ENCODE assay signal across 8 mouse cellular contexts in genomic region chr17:56472733-56473610, GRCm38 (mm10). TPM values are rescaled to one million over a fixed set of nuclear protein-coding genes. Genes with fewer than 3 reads are reported as not detected.
DNase-seq lines count a peak whose midpoint lies in the region; ATAC-seq and TF ChIP-seq lines count a peak whose summit lies in the region.

No protein-coding gene starts in this region.

- H3K4me2 ChIP-seq in heart, embryonic 16.5 days (ENCODE audit: low read depth, low read length) = peak overlapping the region; percentile 87

- in situ Hi-C loops in ES-E14 (cut with MboI; ENCODE audit: low sequenced_read_pairs in 2 of 2, unreplicated experiment in 2 of 2) = no loop called here

- no peak overlapping the region for H3K27ac ChIP-seq in ES-E14 (ENCODE audit: insufficient read depth, low read depth, low read length, poor library complexity, severe bottlenecking)
- no peak overlapping the region for H3K27ac ChIP-seq in heart, embryonic 16.5 days (ENCODE audit: low read length)

- H3K9me3 ChIP-seq in ES-E14 (ENCODE audit: control insufficient read depth, insufficient read depth, low read depth, low read length) = no peaks in the 10 kb centered on the region
- 0 out of 2 replicates have a peak, but pooled peaks cover 4% of the 10 kb centered on the region for H3K9me3 ChIP-seq in heart, embryonic 16.5 days (replicated peaks; ENCODE audit: control insufficient read depth, low read length)

- no peaks in the 10 kb centered on the region for H3K27me3 ChIP-seq in C2C12 (ENCODE audit: control insufficient read depth, insufficient read depth, insufficient read length)
- peaks cover 17% of the 10 kb centered on the region for H3K27me3 ChIP-seq in heart, embryonic 16.5 days (ENCODE audit: control insufficient read depth, insufficient read depth, low read length)

- no peak for ATAC-seq in heart, embryonic 16.5 days (replicated peaks; ENCODE audit: extremely low read depth, insufficient read depth, low FRiP score)

- DNase-seq in ES-E14 (ENCODE audit: low read depth, low spot score) = no peak
- DNase-seq in cerebellum, postnatal 36 days = peak; percentile 59 to 62
- peak; percentile 65 to 75 for DNase-seq in layer of hippocampus, postnatal 10 days (ENCODE audit: low spot score in 2 of 2)
- DNase-seq in lung, postnatal 36 days = peak; percentile 71
- peak; percentile 84 for DNase-seq in retina, postnatal 1 day
- DNase-seq in yolk sac, embryonic 10.5 days (ENCODE audit: low spot score) = peak; percentile 22

- TF ChIP-seq CTCF in C2C12 (IDR thresholded peaks at IDR 0.05; ENCODE audit: control insufficient read depth, insufficient read depth, insufficient read length) = no peak

- 0 out of 2 replicates have a peak overlapping the region, but pooled peaks have one; percentile 12 for H3K9ac ChIP-seq in ES-E14 (ENCODE audit: insufficient read depth, low read depth, low read length, poor library complexity, severe bottlenecking)
- H3K9ac ChIP-seq in heart, embryonic 16.5 days (ENCODE audit: low read length) = peak overlapping the region; percentile 42; the same call in 1 of the 2 replicates

- H3K4me1 ChIP-seq in ES-E14 (ENCODE audit: control insufficient read depth in 2 of 2, insufficient read depth in 2 of 2, low read length in 2 of 2, poor library complexity in 1 of 2) = peaks cover 1 to 52% of the 10 kb centered on the region in 2 experiments; a peak in 3 of 4 replicates
- peaks cover 56% of the 10 kb centered on the region for H3K4me1 ChIP-seq in heart, embryonic 16.5 days (ENCODE audit: control insufficient read depth, insufficient read depth, low read length)

- H3K79me2 ChIP-seq in C2C12 (ENCODE audit: control insufficient read depth, insufficient read depth) = peaks cover 80% of the 10 kb centered on the region

- 3% methylated on average over 50 of the region's 50 CpGs for WGBS in heart, embryonic 16.5 days

- H3K36me3 ChIP-seq in C2C12 (ENCODE audit: control insufficient read depth, insufficient read depth) = peaks cover 2% of the 10 kb centered on the region
- H3K36me3 ChIP-seq in ES-E14 (ENCODE audit: control insufficient read depth, insufficient read depth, low read length, poor library complexity, severe bottlenecking) = peaks cover 2% of the 10 kb centered on the region; the same call in 1 of the 2 replicates
- no peaks in the 10 kb centered on the region for H3K36me3 ChIP-seq in heart, embryonic 16.5 days (ENCODE audit: control insufficient read depth, insufficient read depth)

- no peak overlapping the region for H3ac ChIP-seq in C2C12 (ENCODE audit: control insufficient read depth, insufficient read length, low read depth)

- peaks cover 42% of the 10 kb centered on the region for H3K79me3 ChIP-seq in C2C12 (ENCODE audit: low read depth)

- peak overlapping the region; percentile 11 for H3K4me3 ChIP-seq in C2C12 (ENCODE audit: insufficient read depth, poor library complexity, severe bottlenecking)
- peak overlapping the region; percentile 32 to 73; a peak in 2 of 4 replicates for H3K4me3 ChIP-seq in ES-E14 (ENCODE audit: insufficient read depth in 1 of 2, low read depth in 1 of 2, low read length in 2 of 2, poor library complexity in 1 of 2, severe bottlenecking in 1 of 2)
- H3K4me3 ChIP-seq in heart, embryonic 16.5 days (ENCODE audit: low read length) = peak overlapping the region; percentile 72

TF ChIP-seq in C2C12, 6 proteins besides CTCF, POLR2A, EP300 and RAD21:
- TF ChIP-seq MYOD1 (IDR thresholded peaks at IDR 0.05; ENCODE audit: control insufficient read depth, insufficient read length, low read depth) (no peak), CEBPB (IDR thresholded peaks at IDR 0.05; ENCODE audit: low read depth) (no peak), MYOG (IDR thresholded peaks at IDR 0.05; ENCODE audit: control insufficient read depth, extremely low read depth, insufficient read length) (no peak), USF1 (IDR thresholded peaks at IDR 0.05; ENCODE audit: low read depth) (no peak), MAX (IDR thresholded peaks at IDR 0.05) (no peak), FOSL1 (IDR thresholded peaks at IDR 0.05; ENCODE audit: insufficient read depth, low read length, poor library complexity, severe bottlenecking) (no peak)

TF ChIP-seq in ES-E14, 5 proteins besides CTCF, POLR2A, EP300 and RAD21:
- no peak for TF ChIP-seq ZC3H11A (IDR thresholded peaks at IDR 0.05; ENCODE audit: borderline replicate concordance, low read depth, low read length)
- no peak for TF ChIP-seq HCFC1 (IDR thresholded peaks at IDR 0.05; ENCODE audit: borderline replicate concordance, insufficient read depth, low read length)
- TF ChIP-seq ZNF384 (IDR thresholded peaks at IDR 0.05; ENCODE audit: low read depth, low read length) = no peak
- no peak for TF ChIP-seq MAFK (IDR thresholded peaks at IDR 0.05; ENCODE audit: insufficient read depth, low read depth, low read length)
- TF ChIP-seq CHD2 (IDR thresholded peaks at IDR 0.05; ENCODE audit: low read depth, low read length) = no peak

RNA-seq across cellular contexts. Expression of gene Ptprs, which starts 3.3 kb away (rescaled TPM):
- polyA plus RNA-seq in C2C12 (2012; fragmentation: generic; extraction: Trizol) = 56.8 TPM
- 128 and 197 TPM in 2 replicates for total RNA-seq in ES-E14 (2012; rRNA removed)
- polyA plus RNA-seq in heart, embryonic 16.5 days (2015; fragmentation: Nextera tagmentation; extraction: Ambion mirVana) = 33.9 and 39.7 TPM in 2 replicates
- total RNA-seq in layer of hippocampus, postnatal 10 days (2021) = 100 to 1,000 TPM; 817 to 911 TPM

RNA-seq across cellular contexts. Expression of gene Znrf4, which starts 39.3 kb away (rescaled TPM):
- not detected for polyA plus RNA-seq in C2C12 (2012; fragmentation: generic; extraction: Trizol)
- not detected in 2 replicates for total RNA-seq in ES-E14 (2012; rRNA removed)
- not detected in 2 replicates for polyA plus RNA-seq in heart, embryonic 16.5 days (2015; fragmentation: Nextera tagmentation; extraction: Ambion mirVana)
- not detected for total RNA-seq in layer of hippocampus, postnatal 10 days (2021)

Comparison
In these comparisons a context has a peak if more than half of its experiments do, and no peak if none do; other contexts are left out.
1. H3K4me3 ChIP-seq: peak in every context shown above with its lines; median percentile 72 in heart, embryonic 16.5 days; 52 in ES-E14; 11 in C2C12.